Mouse (Mus musculus) regulatory T cell (primary cell): Measurements from ENCODE around the gene Csf3.
"Not testable (repeated sequence)": the region's sequence is repeated elsewhere in the genome, so short reads cannot be mapped to it uniquely, and the experiment has no call there.

Source experiments
- in situ Hi-C: fragments of 300-600 bp; cut with MboI, MseI; formaldehyde crosslinking; loops from one replicate; pipeline ENCODE4 v1.15.1; 2025; ENCODE audit warnings: high pct_unique_total_duplicates

Csf3 gene

GRCm38 (mm10) chr11:98729119-98729588 is 28.1 kb downstream of the Csf3 start, which contains the start of gene Med24:
Gene Med24, minus strand, starts transcription at chr11:98729435.
- in situ Hi-C loops = no loop called here

- in situ Hi-C loops = no loop called here
These were observed 29.7 kb downstream of the Csf3 start for GRCm38 (mm10) chr11:98730727-98731126.

- in situ Hi-C loops = no loop called here
These were observed 30.1 kb downstream of the Csf3 start for GRCm38 (mm10) chr11:98731134-98731533.

GRCm38 (mm10) chr11:98734020-98734419 is 33.0 kb downstream of the Csf3 start:
- in situ Hi-C loops = no loop called here

GRCm38 (mm10) chr11:98735111-98735510 is 34.0 kb downstream of the Csf3 start:
- in situ Hi-C loops = no loop called here

GRCm38 (mm10) chr11:98736176-98736575 is 35.1 kb downstream of the Csf3 start:
- in situ Hi-C loops = no loop called here

GRCm38 (mm10) chr11:98737220-98737619 is 36.2 kb downstream of the Csf3 start:
- in situ Hi-C loops = not testable (repeated sequence)

- in situ Hi-C loops = no loop called here
These were observed 37.4 kb downstream of the Csf3 start for GRCm38 (mm10) chr11:98738428-98738911.

GRCm38 (mm10) chr11:98738925-98739324 is 37.9 kb downstream of the Csf3 start:
- in situ Hi-C loops = no loop called here

- in situ Hi-C loops = no loop called here
These were observed 38.9 kb downstream of the Csf3 start for GRCm38 (mm10) chr11:98740026-98740392.

- in situ Hi-C loops = no loop called here
These were observed 39.5 kb downstream of the Csf3 start, which contains the start of gene Thra for GRCm38 (mm10) chr11:98740393-98741050. Gene Thra, plus strand, starts transcription at chr11:98740638.

GRCm38 (mm10) chr11:98741051-98741620 is 40.1 kb downstream of the Csf3 start:
- in situ Hi-C loops = no loop called here

GRCm38 (mm10) chr11:98741622-98742396 is 40.7 kb downstream of the Csf3 start:
- in situ Hi-C loops = no loop called here

GRCm38 (mm10) chr11:98742397-98743291 is 41.6 kb downstream of the Csf3 start:
- in situ Hi-C loops = no loop called here

GRCm38 (mm10) chr11:98743655-98744345 is 42.7 kb downstream of the Csf3 start:
- in situ Hi-C loops = no loop called here

- in situ Hi-C loops = no loop called here
These were observed 43.5 kb downstream of the Csf3 start for GRCm38 (mm10) chr11:98744456-98745019.

- in situ Hi-C loops = no loop called here
These were observed 45.1 kb downstream of the Csf3 start for GRCm38 (mm10) chr11:98745932-98746853.

GRCm38 (mm10) chr11:98746855-98747693 is 46.0 kb downstream of the Csf3 start:
- in situ Hi-C loops = no loop called here
